Mouse (Mus musculus) adipose tissue, adult 10 weeks (tissue): Measurements from ENCODE around the gene Mag. TPM values are rescaled to one million over a fixed set of nuclear protein-coding genes. Genes with fewer than 3 reads are reported as not detected.

ENCODE experiments used
- polyA plus RNA-seq: library from polyadenylated mRNA; stranded (reverse); fragments of 350-450 nt; fragmentation: Illumina TruSeq; extraction: RNeasy Lipid Tissue Mini Kit (QIAGEN cat#74804); gene quantifications from one replicate; pipeline ENCODE4 v1.2.3, GENCODE M21; 2014; ENCODE audit warnings: low read depth, low replicate concordance

Gene Mag
- polyA plus RNA-seq = 0.88 TPM

GRCm38 (mm10) chr7:30914732-30915131 lies at the start of gene Mag:
Gene Mag, minus strand, starts transcription at chr7:30914873.

GRCm38 (mm10) chr7:30956756-30957366 lies 42.2 kb upstream of the Mag start, which contains the start of gene Usf2:
Gene Usf2, minus strand, starts transcription at chr7:30956803.

GRCm38 (mm10) chr7:30943909-30944635 lies 29.4 kb upstream of the Mag start, which contains the start of gene Hamp:
Gene Hamp, minus strand, starts transcription at chr7:30944032.

GRCm38 (mm10) chr7:30924581-30924980 lies 9.9 kb upstream of the Mag start, which contains the start of gene Hamp2:
Gene Hamp2, minus strand, starts transcription at chr7:30924681.

GRCm38 (mm10) chr7:30880176-30880575 lies 34.5 kb downstream of the Mag start, which contains the start of gene Cd22:
Gene Cd22, minus strand, starts transcription at chr7:30880342.

GRCm38 (mm10) chr7:30861464-30861863 lies 53.2 kb downstream of the Mag start, which contains the start of gene Ffar1:
Gene Ffar1, minus strand, starts transcription at chr7:30861564.

GRCm38 (mm10) chr7:30856078-30856477 lies 58.6 kb downstream of the Mag start, which contains the start of gene Ffar3:
Gene Ffar3, minus strand, starts transcription at chr7:30856178.

Other genes with a start within 250 kb of the Mag start
- gene Haus5, start 249.9 kb downstream of the Mag start, polyA plus RNA-seq = 12.3 TPM
- 2.8 TPM for gene Pmis2, start 243.3 kb downstream of the Mag start, polyA plus RNA-seq
- not detected for gene 2200002J24Rik, start 215.9 kb downstream of the Mag start, polyA plus RNA-seq
- 66.9 TPM for gene Atp4a, start 202.7 kb downstream of the Mag start, polyA plus RNA-seq
- 135 TPM for gene Tmem147, start 185.3 kb downstream of the Mag start, polyA plus RNA-seq
- gene Gapdhs, start 171.2 kb downstream of the Mag start, polyA plus RNA-seq = 58.5 TPM
- gene Sbsn, start 163.4 kb downstream of the Mag start, polyA plus RNA-seq = 31.5 TPM
- 12.2 TPM for gene Dmkn, start 151.1 kb downstream of the Mag start, polyA plus RNA-seq
- not detected for gene Krtdap, start 127.0 kb downstream of the Mag start, polyA plus RNA-seq
- 29.9 TPM for gene Ffar2, start 91.1 kb downstream of the Mag start, polyA plus RNA-seq
- not detected for gene Ffar3, start 58.7 kb downstream of the Mag start, polyA plus RNA-seq
- gene Ffar1, start 53.3 kb downstream of the Mag start, polyA plus RNA-seq = not detected
- gene Cd22, start 34.5 kb downstream of the Mag start, polyA plus RNA-seq = 0.56 TPM
- not detected for gene Hamp2, start 9.8 kb upstream of the Mag start, polyA plus RNA-seq
- not detected for gene Hamp, start 29.2 kb upstream of the Mag start, polyA plus RNA-seq
- 105 TPM for gene Usf2, start 41.9 kb upstream of the Mag start, polyA plus RNA-seq
- 45.5 TPM for gene Lsr, start 58.6 kb upstream of the Mag start, polyA plus RNA-seq
- 13.2 TPM for gene Fam187b, start 58.9 kb upstream of the Mag start, polyA plus RNA-seq
- gene Fxyd5, start 127.6 kb upstream of the Mag start, polyA plus RNA-seq = 69.0 TPM
- gene Fxyd7, start 136.6 kb upstream of the Mag start, polyA plus RNA-seq = 0.88 TPM
- 169 TPM for gene Fxyd1, start 142.3 kb upstream of the Mag start, polyA plus RNA-seq
- gene Lgi4, start 144.5 kb upstream of the Mag start, polyA plus RNA-seq = 5.6 TPM
- gene Fxyd3, start 161.8 kb upstream of the Mag start, polyA plus RNA-seq = 48.8 TPM
- 18.4 TPM for gene Hpn, start 200.4 kb upstream of the Mag start, polyA plus RNA-seq
- gene Scn1b, start 212.1 kb upstream of the Mag start, polyA plus RNA-seq = 15.7 TPM
- gene Gramd1a, start 241.0 kb upstream of the Mag start, polyA plus RNA-seq = 39.2 TPM